Mouse (Mus musculus): ENCODE measurements at regions not wholly inside any gene's neighbourhood (a gene's known extent, or its start where the extent isn't known, plus 50 kb on each side); places are given as distances from the start of the nearest gene placed in this dataset.

- DNase-seq, result no peak
- intact Hi-C loops (cut with DNase I), result no loop called here
Observed at GRCm38 (mm10) chr14:76918091-76918490, 118.5 kb upstream of the Ccdc122 start.

- intact Hi-C loops (cut with DNase I), result no loop called here
- peak in 1 of 2 experiments; percentile 24 for DNase-seq
Observed at GRCm38 (mm10) chr14:76917139-76917929, 119.2 kb upstream of the Ccdc122 start.

GRCm38 (mm10) chr14:76913850-76914249 is 122.7 kb upstream of the Ccdc122 start:
- intact Hi-C loops (cut with DNase I), result no loop called here
- no peak for DNase-seq

- intact Hi-C loops (cut with DNase I), result no loop called here
- peak; percentile 11 to 26 for DNase-seq
Observed at GRCm38 (mm10) chr14:76912301-76913001, 124.1 kb upstream of the Ccdc122 start.

GRCm38 (mm10) chr14:76911271-76911670 is 125.3 kb upstream of the Ccdc122 start:
- no peak for DNase-seq
- intact Hi-C loops (cut with DNase I), result no loop called here

- DNase-seq, result no peak
- intact Hi-C loops (cut with DNase I), result no loop called here
Observed at GRCm38 (mm10) chr14:76910186-76910585, 126.4 kb upstream of the Ccdc122 start.

GRCm38 (mm10) chr14:76907941-76908340 is 128.6 kb upstream of the Ccdc122 start:
- intact Hi-C loops (cut with DNase I), result loop anchor here (2.0 kb wide), 1 partner anchor 25 kb away; no protein-coding TSS in a partner anchor
- DNase-seq, result peak; percentile 42 to 45

- DNase-seq, result no peak
Observed at GRCm38 (mm10) chr14:76902962-76903757, 133.4 kb upstream of the Ccdc122 start.

GRCm38 (mm10) chr14:76901490-76901889 is 135.1 kb upstream of the Ccdc122 start:
- no peak for DNase-seq
- intact Hi-C loops (cut with DNase I), result no loop called here

More at GRCm38 (mm10) chr14:76902962-76903757, 133.4 kb upstream of the Ccdc122 start:
- intact Hi-C loops (cut with DNase I), result no loop called here

- no peak for DNase-seq
- intact Hi-C loops (cut with DNase I), result no loop called here
Observed at GRCm38 (mm10) chr14:76899331-76899730, 137.2 kb upstream of the Ccdc122 start.

- no peak for DNase-seq
- intact Hi-C loops (cut with DNase I), result no loop called here
Observed at GRCm38 (mm10) chr14:76887708-76888107, 148.9 kb upstream of the Ccdc122 start.

GRCm38 (mm10) chr14:76887201-76887600 is 149.4 kb upstream of the Ccdc122 start:
- DNase-seq, result no peak
- intact Hi-C loops (cut with DNase I), result no loop called here

- intact Hi-C loops (cut with DNase I), result loop anchor here (2.0 kb wide), 1 partner anchor 24 kb away; no protein-coding TSS in a partner anchor
- peak in 1 of 2 experiments; percentile 18 for DNase-seq
Observed at GRCm38 (mm10) chr14:76883231-76883651, 153.3 kb upstream of the Ccdc122 start.

GRCm38 (mm10) chr14:76882711-76883171 is 153.8 kb upstream of the Ccdc122 start:
- intact Hi-C loops (cut with DNase I), result loop anchor here (1.0 to 2.0 kb wide), 2 partner anchors 24 to 65 kb away; no protein-coding TSS in a partner anchor
- DNase-seq, result peak; percentile 91

GRCm38 (mm10) chr14:76880851-76881250 is 155.7 kb upstream of the Ccdc122 start:
- intact Hi-C loops (cut with DNase I), result no loop called here
- no peak for DNase-seq

- intact Hi-C loops (cut with DNase I), result loop anchor here (2.0 to 10.0 kb wide), 5 partner anchors 57 to 245 kb away; no protein-coding TSS in a partner anchor
- DNase-seq, result no peak
Observed at GRCm38 (mm10) chr14:76877306-76877705, 159.3 kb upstream of the Ccdc122 start.

- intact Hi-C loops (cut with DNase I), result loop anchor here (1.0 to 10.0 kb wide), 6 partner anchors 55 to 372 kb away; no protein-coding TSS in a partner anchor
- peak; percentile 76 to 82 for DNase-seq
Observed at GRCm38 (mm10) chr14:76876015-76876414, 160.6 kb upstream of the Ccdc122 start.

GRCm38 (mm10) chr14:76875266-76875900 is 161.2 kb upstream of the Ccdc122 start:
- DNase-seq, result no peak
- intact Hi-C loops (cut with DNase I), result loop anchor here (5.0 to 10.0 kb wide), 3 partner anchors 113 to 243 kb away; no protein-coding TSS in a partner anchor

GRCm38 (mm10) chr14:76874542-76875265 is 161.9 kb upstream of the Ccdc122 start:
- peak in 1 of 2 experiments; percentile 24 for DNase-seq
- intact Hi-C loops (cut with DNase I), result loop anchor here (5.0 to 10.0 kb wide), 3 partner anchors 112 to 242 kb away; no protein-coding TSS in a partner anchor
